Mouse (Mus musculus) spleen, postnatal 4 days (tissue): ENCODE data around the gene Faim.

Experiments
- DNase-seq, 2 experiments: peaks; one replicate each; pipeline ENCODE4 v3.0.0; 2022; ENCODE audit warnings: low spot score in 2 of 2

Faim gene

DNA sequence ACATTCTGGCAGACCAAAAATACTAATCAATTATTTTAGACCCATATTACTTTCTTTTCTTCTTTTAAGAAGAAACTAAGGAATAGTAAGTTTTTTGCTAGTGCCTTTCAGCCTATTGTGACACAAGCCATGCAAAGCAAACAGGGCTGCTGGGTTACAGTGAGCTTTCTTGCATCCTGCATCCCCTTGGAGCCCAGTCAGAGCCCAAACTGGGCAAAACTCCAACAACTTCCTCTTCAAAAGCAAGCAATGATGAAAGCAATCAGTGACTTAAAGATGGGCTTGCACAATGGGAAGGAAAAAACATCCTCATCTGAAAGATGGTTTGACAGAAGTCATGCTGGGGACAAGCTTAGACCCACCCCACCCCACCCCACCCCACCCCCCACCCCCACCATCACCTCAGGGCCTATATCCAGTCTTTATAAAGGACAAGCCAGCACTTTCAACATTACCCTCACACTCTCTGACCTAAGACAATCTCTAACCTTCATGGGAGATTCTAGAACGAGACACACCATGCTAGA, 62.6 kb downstream of the Faim start:
- DNase-seq: no peak

DNA sequence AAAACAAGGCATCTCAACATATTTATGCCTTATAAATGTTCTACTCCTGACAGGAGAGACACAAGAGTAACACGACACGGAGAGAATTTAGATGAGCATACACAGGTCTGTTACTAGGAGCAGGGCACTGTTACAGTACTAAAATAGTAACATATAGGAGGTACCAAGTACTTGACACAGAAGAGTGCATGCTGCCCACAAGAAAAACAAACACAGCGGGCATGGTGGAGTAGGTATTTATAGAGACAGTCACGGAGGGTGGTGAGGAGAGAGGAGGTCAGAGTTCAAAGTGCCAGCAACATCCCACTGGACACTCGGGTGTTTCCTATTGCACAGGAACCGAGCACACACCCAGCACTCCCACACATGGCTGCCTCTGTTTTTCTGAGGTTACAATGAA, 63.6 kb downstream of the Faim start:
- no peak for DNase-seq
